In genomic region chr16:72914068-72914630, GRCm38 (mm10) we compare ENCODE assay signal across 22 mouse cellular contexts.
DNase-seq lines count a peak whose midpoint lies in the region; ATAC-seq and TF ChIP-seq lines count a peak whose summit lies in the region.
"Had no signal": no experiment of that assay in that cellular context is flagged by ENCODE, and none has a peak within 500 bp of the region (broad histone marks: within the 10 kb centered on the region; RNA-seq: fewer than 3 reads in every experiment).

No protein-coding gene starts in this region.

- H3K27me3 ChIP-seq in forebrain, embryonic 15.5 days: no peaks in the 10 kb centered on the region
- H3K27me3 ChIP-seq in forebrain, embryonic 12.5 days: no peaks in the 10 kb centered on the region
- H3K27me3 ChIP-seq in hindbrain, embryonic 13.5 days: no peaks in the 10 kb centered on the region
- no peaks in the 10 kb centered on the region for H3K27me3 ChIP-seq in hindbrain, postnatal 0 days (ENCODE audit: insufficient read depth, low read length)
- no peaks in the 10 kb centered on the region for H3K27me3 ChIP-seq in neural tube, embryonic 13.5 days
- H3K27me3 ChIP-seq: limb, embryonic 13.5 days; lung, embryonic 15.5 days; Patski had no signal

- no peak for ATAC-seq in forebrain, embryonic 15.5 days (replicated peaks)
- no peak for ATAC-seq in forebrain, embryonic 12.5 days (ENCODE audit: low FRiP score)
- ATAC-seq in hindbrain, embryonic 13.5 days (ENCODE audit: low FRiP score): 0 out of 2 replicates have a peak, but pooled peaks have one; percentile 54
- no peak for ATAC-seq in hindbrain, postnatal 0 days
- peak; percentile 61 for ATAC-seq in neural tube, embryonic 13.5 days (ENCODE audit: low read depth)
- ATAC-seq: CD4-positive, CD25-positive, alpha-beta regulatory T cell, adult 4 months; intestine, embryonic 16.5 days; Patski had no signal

- TF ChIP-seq CTCF in hindbrain, postnatal 0 days (IDR thresholded peaks at IDR 0.05; ENCODE audit: low read depth): no peak

- H3K9ac ChIP-seq in forebrain, embryonic 15.5 days (replicated peaks): no peak overlapping the region
- no peak overlapping the region for H3K9ac ChIP-seq in forebrain, embryonic 12.5 days
- no peak overlapping the region for H3K9ac ChIP-seq in hindbrain, embryonic 13.5 days
- no peak overlapping the region for H3K9ac ChIP-seq in hindbrain, postnatal 0 days (replicated peaks; ENCODE audit: low read length)
- H3K9ac ChIP-seq in neural tube, embryonic 13.5 days: no peak overlapping the region
- H3K9ac ChIP-seq: limb, embryonic 13.5 days; liver, embryonic 14.5 days; lung, embryonic 15.5 days had no signal

- H3K4me1 ChIP-seq in forebrain, embryonic 15.5 days: peaks cover 11% of the 10 kb centered on the region
- peaks cover 3% of the 10 kb centered on the region; the same call in 1 of the 2 replicates for H3K4me1 ChIP-seq in forebrain, embryonic 12.5 days
- peaks cover 13% of the 10 kb centered on the region for H3K4me1 ChIP-seq in hindbrain, embryonic 13.5 days (replicated peaks)
- no peaks in the 10 kb centered on the region for H3K4me1 ChIP-seq in hindbrain, postnatal 0 days (ENCODE audit: insufficient read depth, low read length)
- peaks cover 24% of the 10 kb centered on the region for H3K4me1 ChIP-seq in neural tube, embryonic 13.5 days (replicated peaks)

- no peaks in the 10 kb centered on the region for H3K36me3 ChIP-seq in forebrain, embryonic 15.5 days
- H3K36me3 ChIP-seq in forebrain, embryonic 12.5 days (replicated peaks): no peaks in the 10 kb centered on the region
- H3K36me3 ChIP-seq in hindbrain, embryonic 13.5 days: no peaks in the 10 kb centered on the region
- no peaks in the 10 kb centered on the region for H3K36me3 ChIP-seq in hindbrain, postnatal 0 days (ENCODE audit: insufficient read depth, low read length)
- no peaks in the 10 kb centered on the region for H3K36me3 ChIP-seq in neural tube, embryonic 13.5 days
- H3K36me3 ChIP-seq: limb, embryonic 13.5 days; lung, embryonic 15.5 days had no signal

- no peak overlapping the region for H3K4me3 ChIP-seq in forebrain, embryonic 15.5 days
- no peak overlapping the region for H3K4me3 ChIP-seq in forebrain, embryonic 12.5 days (replicated peaks)
- H3K4me3 ChIP-seq in hindbrain, embryonic 13.5 days: no peak overlapping the region
- H3K4me3 ChIP-seq in hindbrain, postnatal 0 days (ENCODE audit: low read length): no peak overlapping the region
- H3K4me3 ChIP-seq in neural tube, embryonic 13.5 days: no peak overlapping the region
- H3K4me3 ChIP-seq: limb, embryonic 13.5 days; lung, embryonic 15.5 days had no signal

- DNase-seq in hindbrain, postnatal 0 days (ENCODE audit: low spot score): no peak
- DNase-seq in neural tube, embryonic 10.5 days (ENCODE audit: extremely low spot score, low spot score): no peak
- peak; percentile 18 for DNase-seq in telencephalon, adult 2 months (ENCODE audit: low read depth, low spot score)
- no peak for DNase-seq in heart, adult 11 months
- DNase-seq: adrenal gland, postnatal 10 days; cerebellum, adult 11 months; cerebellum, postnatal 10 days; embryo, embryonic 11 days; gastrocnemius, postnatal 10 days; lung, postnatal 4 days; thymus, adult 18-20 months; thymus, postnatal 4 days had no signal

- peak overlapping the region; percentile 20; the same call in 1 of the 2 replicates for H3K27ac ChIP-seq in forebrain, embryonic 15.5 days (replicated peaks)
- H3K27ac ChIP-seq in forebrain, embryonic 12.5 days: no peak overlapping the region
- peak overlapping the region; percentile 42 for H3K27ac ChIP-seq in hindbrain, embryonic 13.5 days
- no peak overlapping the region for H3K27ac ChIP-seq in hindbrain, postnatal 0 days
- 0 out of 2 replicates have a peak overlapping the region, but pooled peaks have one; percentile 29 for H3K27ac ChIP-seq in neural tube, embryonic 13.5 days (replicated peaks)
- H3K27ac ChIP-seq: limb, embryonic 13.5 days; liver, embryonic 14.5 days; lung, embryonic 15.5 days had no signal

- H3K4me2 ChIP-seq in forebrain, embryonic 15.5 days (replicated peaks): no peak overlapping the region
- H3K4me2 ChIP-seq in forebrain, embryonic 12.5 days: no peak overlapping the region
- no peak overlapping the region for H3K4me2 ChIP-seq in hindbrain, embryonic 13.5 days
- H3K4me2 ChIP-seq in hindbrain, postnatal 0 days (ENCODE audit: low read depth, low read length): no peak overlapping the region
- H3K4me2 ChIP-seq in neural tube, embryonic 13.5 days: no peak overlapping the region
- H3K4me2 ChIP-seq: limb, embryonic 13.5 days; lung, embryonic 15.5 days had no signal

- H3K9me3 ChIP-seq in forebrain, embryonic 15.5 days: no peaks in the 10 kb centered on the region
- no peaks in the 10 kb centered on the region for H3K9me3 ChIP-seq in forebrain, embryonic 12.5 days
- H3K9me3 ChIP-seq in hindbrain, embryonic 13.5 days: peaks cover 3% of the 10 kb centered on the region; the same call in 1 of the 2 replicates
- no peaks in the 10 kb centered on the region; the same call in 1 of the 2 replicates for H3K9me3 ChIP-seq in hindbrain, postnatal 0 days (ENCODE audit: low read length)
- no peaks in the 10 kb centered on the region for H3K9me3 ChIP-seq in neural tube, embryonic 13.5 days
- H3K9me3 ChIP-seq: lung, embryonic 15.5 days had no signal

- 72% methylated on average over 4 of the region's 4 CpGs for WGBS in forebrain, embryonic 15.5 days
- 84% methylated on average over 4 of the region's 4 CpGs for WGBS in forebrain, embryonic 12.5 days
- 49% methylated on average over 4 of the region's 4 CpGs for WGBS in hindbrain, embryonic 13.5 days
- WGBS in hindbrain, postnatal 0 days: 64% methylated on average over 4 of the region's 4 CpGs
- 58% methylated on average over 4 of the region's 4 CpGs for WGBS in neural tube, embryonic 13.5 days

Comparison
In these comparisons a context has a peak if more than half of its experiments do, and no peak if none do; other contexts are left out.
1. ATAC-seq: peak in hindbrain, embryonic 13.5 days (single experiment) and neural tube, embryonic 13.5 days (single experiment); none in forebrain, embryonic 15.5 days (single experiment), forebrain, embryonic 12.5 days (single experiment) and hindbrain, postnatal 0 days (single experiment).
2. H3K27ac ChIP-seq: peak in forebrain, embryonic 15.5 days (single experiment), hindbrain, embryonic 13.5 days (single experiment) and neural tube, embryonic 13.5 days (single experiment); none in forebrain, embryonic 12.5 days (single experiment) and hindbrain, postnatal 0 days (single experiment).